Mouse (Mus musculus): Measurements from ENCODE around the gene Sf1. TPM values are rescaled to one million over a fixed set of nuclear protein-coding genes. Genes with fewer than 3 reads are reported as not detected.

Gene Sf1
- polyA plus RNA-seq, 2 experiments: 57.4 to 57.9 TPM

DNA sequence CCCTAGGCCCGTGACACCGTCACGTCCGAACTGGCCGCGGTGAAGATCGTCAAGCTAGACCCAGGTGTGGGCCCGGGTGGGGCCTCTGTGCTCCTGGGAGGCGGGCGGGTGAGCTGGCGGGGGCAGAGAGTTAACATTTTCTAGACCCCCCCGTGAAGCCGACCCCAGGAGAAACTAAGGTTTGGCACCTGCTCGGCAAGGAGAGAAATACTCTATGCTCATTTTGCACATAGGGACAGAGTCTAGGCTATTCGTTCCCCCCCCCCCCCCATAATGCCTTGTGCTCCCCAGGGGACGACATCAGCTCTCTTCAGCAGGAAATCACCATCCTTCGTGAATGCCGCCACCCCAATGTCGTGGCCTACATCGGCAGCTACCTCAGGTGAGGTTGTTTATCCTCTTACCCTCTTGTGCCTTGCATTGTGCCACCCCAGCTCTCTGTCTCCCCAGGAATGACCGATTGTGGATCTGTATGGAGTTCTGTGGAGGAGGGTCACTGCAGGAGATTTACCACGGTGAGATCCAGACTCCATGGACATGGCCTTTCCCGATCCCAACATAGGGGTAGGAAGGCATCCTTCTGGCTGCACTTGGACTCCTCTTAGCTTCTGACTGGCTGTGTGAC is 21.9 kb upstream of the Sf1 start:
- ATAC-seq (ENCODE audit: insufficient read depth) (peak; percentile 44; the same call in 1 of the 2 replicates), DNase-seq (ENCODE audit: low read depth in 3 of 3, low spot score in 3 of 3) (no peak)
- Histone ChIP-seq H3K9me3 (ENCODE audit: control insufficient read depth, low read length) (no peaks in the 10 kb centered on the region), H3K27ac (no peak overlapping the region), H3K4me1 (replicated peaks; ENCODE audit: control insufficient read depth in 2 of 2, insufficient read depth in 2 of 2, low read length in 1 of 2) (peaks cover 8 to 22% of the 10 kb centered on the region in 2 experiments), H3K9ac (replicated peaks) (peak overlapping the region; percentile 82), H3K4me3 (ENCODE audit: insufficient read depth in 1 of 2, low read depth in 2 of 2, low read length in 2 of 2) (peak overlapping the region; percentile 67 to 92), H3K27me3 (ENCODE audit: control insufficient read depth, insufficient read depth, low read length) (no peaks in the 10 kb centered on the region), H3K36me3 (replicated peaks; ENCODE audit: control insufficient read depth, insufficient read depth, low read depth) (peaks cover 6% of the 10 kb centered on the region), H3K4me2 (ENCODE audit: low read depth) (peak overlapping the region; percentile 77)
- 5% methylated on average over 23 of the region's 23 CpGs for WGBS (ENCODE audit: insufficient replicate concordance)
- TF ChIP-seq CTCF (IDR thresholded peaks at IDR 0.05; ENCODE audit: low read depth) (no peak), EP300 (IDR thresholded peaks at IDR 0.05; ENCODE audit: low read depth) (no peak)

DNA sequence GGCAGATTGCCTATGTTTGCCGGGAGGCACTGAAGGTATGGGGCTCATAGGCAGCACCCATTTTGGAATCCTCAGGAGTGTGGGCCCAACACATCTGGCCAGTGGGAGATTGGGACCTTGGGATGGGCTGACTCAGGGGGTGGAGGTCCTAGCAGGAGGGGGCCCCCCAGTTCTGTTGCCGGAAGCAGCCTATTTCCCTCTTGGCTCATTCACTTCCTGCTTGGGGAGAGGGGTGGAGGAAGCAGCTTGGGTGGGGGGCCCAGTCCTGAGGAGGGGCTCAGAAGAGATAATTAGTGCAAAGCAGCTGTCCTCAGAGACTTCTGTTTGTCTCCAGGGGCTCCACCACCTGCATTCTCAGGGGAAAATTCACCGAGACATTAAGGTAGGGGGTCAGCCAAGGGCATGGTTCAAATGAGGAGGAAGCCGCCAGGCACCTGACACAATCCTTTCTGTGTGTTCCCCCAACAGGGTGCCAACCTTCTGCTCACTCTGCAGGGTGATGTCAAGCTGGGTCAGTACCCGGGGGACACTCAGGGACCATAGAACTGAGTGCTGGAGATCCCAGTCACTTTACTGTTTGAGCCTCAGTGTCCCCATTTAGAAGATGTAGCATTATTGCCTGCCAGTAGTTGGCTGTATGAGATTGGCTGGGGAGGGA is 21.1 kb upstream of the Sf1 start:
- no peak for TF ChIP-seq EP300 (IDR thresholded peaks at IDR 0.05; ENCODE audit: low read depth)
- TF ChIP-seq CTCF (IDR thresholded peaks at IDR 0.05; ENCODE audit: low read depth): no peak
- H3K4me1 ChIP-seq (replicated peaks; ENCODE audit: control insufficient read depth in 2 of 2, insufficient read depth in 2 of 2, low read length in 1 of 2): peaks cover 8 to 20% of the 10 kb centered on the region in 2 experiments
- ATAC-seq (ENCODE audit: insufficient read depth) (no peak), DNase-seq (ENCODE audit: low read depth in 3 of 3, low spot score in 3 of 3) (no peak)
- no peak overlapping the region for H3K27ac ChIP-seq
- H3K4me3 ChIP-seq (ENCODE audit: insufficient read depth in 1 of 2, low read depth in 2 of 2, low read length in 2 of 2): peak overlapping the region; percentile 67 to 92; a peak in 3 of 4 replicates
- no peak overlapping the region for H3K9ac ChIP-seq (replicated peaks)
- H3K9me3 ChIP-seq (ENCODE audit: control insufficient read depth, low read length): no peaks in the 10 kb centered on the region
- 51% methylated on average over 5 of the region's 5 CpGs for WGBS (ENCODE audit: insufficient replicate concordance)
- no peaks in the 10 kb centered on the region for H3K27me3 ChIP-seq (ENCODE audit: control insufficient read depth, insufficient read depth, low read length)
- peaks cover 6% of the 10 kb centered on the region for H3K36me3 ChIP-seq (replicated peaks; ENCODE audit: control insufficient read depth, insufficient read depth, low read depth)
- H3K4me2 ChIP-seq (ENCODE audit: low read depth): peak overlapping the region; percentile 77

DNA sequence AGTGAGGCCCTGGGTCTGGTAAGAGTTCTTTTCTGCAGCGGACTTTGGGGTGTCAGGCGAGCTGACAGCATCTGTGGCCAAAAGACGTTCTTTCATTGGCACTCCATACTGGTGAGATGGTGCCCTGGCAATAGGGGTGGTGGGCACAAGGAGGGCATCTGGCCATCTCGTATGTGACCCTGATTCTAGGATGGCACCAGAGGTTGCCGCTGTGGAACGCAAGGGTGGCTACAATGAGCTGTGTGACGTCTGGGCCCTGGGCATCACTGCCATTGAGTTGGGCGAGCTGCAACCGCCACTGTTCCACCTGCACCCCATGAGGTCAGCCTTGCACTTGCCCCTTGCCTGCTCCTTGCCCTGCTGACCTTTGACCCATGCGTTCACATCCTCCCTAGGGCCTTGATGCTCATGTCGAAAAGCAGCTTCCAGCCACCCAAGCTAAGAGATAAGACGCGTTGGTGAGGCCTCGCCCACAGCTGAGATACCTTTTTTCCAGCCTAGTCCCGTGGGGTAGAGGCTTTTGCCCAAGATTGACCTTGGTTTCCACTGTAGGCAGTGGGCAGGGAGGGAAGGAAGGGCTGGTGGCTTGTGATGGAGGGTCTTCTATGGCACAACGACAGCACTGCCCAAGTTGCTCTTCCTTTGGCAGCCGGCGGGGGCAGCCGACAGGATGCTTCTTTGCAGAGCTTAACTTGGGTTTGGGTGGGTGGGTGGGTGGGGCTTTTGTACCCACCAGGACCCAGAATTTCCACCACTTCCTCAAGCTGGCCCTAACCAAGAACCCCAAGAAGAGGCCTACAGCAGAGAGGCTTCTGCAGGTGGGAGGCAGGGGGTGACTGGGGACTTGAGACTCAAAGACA is 20.2 kb upstream of the Sf1 start:
- Histone ChIP-seq H3K9me3 (ENCODE audit: control insufficient read depth, low read length) (no peaks in the 10 kb centered on the region), H3K9ac (replicated peaks) (no peak overlapping the region), H3K36me3 (replicated peaks; ENCODE audit: control insufficient read depth, insufficient read depth, low read depth) (peaks cover 6% of the 10 kb centered on the region), H3K4me1 (replicated peaks; ENCODE audit: control insufficient read depth in 2 of 2, insufficient read depth in 2 of 2, low read length in 1 of 2) (peaks cover 8 to 20% of the 10 kb centered on the region in 2 experiments), H3K4me3 (ENCODE audit: insufficient read depth in 1 of 2, low read depth in 2 of 2, low read length in 2 of 2) (no peak overlapping the region), H3K4me2 (ENCODE audit: low read depth) (no peak overlapping the region), H3K27me3 (ENCODE audit: control insufficient read depth, insufficient read depth, low read length) (no peaks in the 10 kb centered on the region), H3K27ac (no peak overlapping the region)
- DNase-seq (ENCODE audit: low read depth in 3 of 3, low spot score in 3 of 3): no peak
- TF ChIP-seq EP300 (IDR thresholded peaks at IDR 0.05; ENCODE audit: low read depth) (no peak), CTCF (IDR thresholded peaks at IDR 0.05; ENCODE audit: low read depth) (peak; percentile 37; the same call in 1 of the 2 replicates)
- ATAC-seq (ENCODE audit: insufficient read depth): no peak
- WGBS (ENCODE audit: insufficient replicate concordance): 58% methylated on average over 19 of the region's 19 CpGs

DNA sequence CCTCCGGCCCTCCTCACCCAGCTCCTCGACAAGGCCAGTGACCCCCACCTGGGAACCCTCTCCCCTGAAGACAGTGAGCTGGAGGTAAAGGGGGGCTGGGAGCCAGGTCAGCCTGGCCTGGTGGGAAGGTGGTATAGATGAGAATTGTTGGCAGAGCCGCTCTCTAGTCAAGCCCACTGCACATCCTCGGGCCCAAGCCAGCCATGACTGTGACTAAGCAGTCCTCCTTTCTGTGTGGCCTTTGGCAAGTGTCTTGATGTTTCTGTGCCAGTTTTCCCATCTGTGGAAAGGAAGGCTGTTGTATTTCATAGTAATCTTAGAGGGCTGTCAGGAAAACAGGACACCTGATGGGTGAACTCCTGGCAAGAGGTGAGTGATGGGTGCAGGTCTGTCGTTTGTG is 19.5 kb upstream of the Sf1 start:
- Histone ChIP-seq H3K9me3 (ENCODE audit: control insufficient read depth, low read length) (no peaks in the 10 kb centered on the region), H3K4me2 (ENCODE audit: low read depth) (no peak overlapping the region), H3K4me1 (replicated peaks; ENCODE audit: control insufficient read depth in 2 of 2, insufficient read depth in 2 of 2, low read length in 1 of 2) (peaks cover 14 to 26% of the 10 kb centered on the region in 2 experiments), H3K27me3 (ENCODE audit: control insufficient read depth, insufficient read depth, low read length) (no peaks in the 10 kb centered on the region), H3K27ac (no peak overlapping the region), H3K9ac (replicated peaks) (no peak overlapping the region), H3K4me3 (ENCODE audit: insufficient read depth in 1 of 2, low read depth in 2 of 2, low read length in 2 of 2) (no peak overlapping the region), H3K36me3 (replicated peaks; ENCODE audit: control insufficient read depth, insufficient read depth, low read depth) (peaks cover 2% of the 10 kb centered on the region)
- no peak for TF ChIP-seq EP300 (IDR thresholded peaks at IDR 0.05; ENCODE audit: low read depth)
- TF ChIP-seq CTCF (IDR thresholded peaks at IDR 0.05; ENCODE audit: low read depth): no peak
- DNase-seq (ENCODE audit: low read depth in 3 of 3, low spot score in 3 of 3) (no peak), ATAC-seq (ENCODE audit: insufficient read depth) (no peak)
- WGBS (ENCODE audit: insufficient replicate concordance): 83% methylated on average over 5 of the region's 5 CpGs

DNA sequence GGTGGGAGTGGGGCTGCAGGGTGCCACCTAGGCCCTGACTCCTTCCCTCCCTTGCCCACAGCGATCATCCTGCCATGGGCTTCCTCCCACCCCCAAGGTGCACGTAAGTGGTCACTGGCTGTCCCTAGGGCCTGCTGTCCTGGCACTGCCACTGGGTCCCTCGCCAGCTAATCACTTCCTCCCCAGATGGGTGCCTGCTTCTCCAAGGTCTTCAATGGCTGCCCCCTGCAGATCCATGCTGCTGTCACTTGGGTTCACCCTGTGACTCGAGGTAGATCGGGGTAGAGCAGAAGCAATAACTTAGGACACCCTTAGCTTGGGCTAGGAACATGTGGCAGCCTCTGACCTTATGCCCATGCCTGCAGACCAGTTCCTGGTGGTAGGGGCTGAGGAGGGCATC is 17.5 kb upstream of the Sf1 start:
- TF ChIP-seq CTCF (IDR thresholded peaks at IDR 0.05; ENCODE audit: low read depth) (no peak), EP300 (IDR thresholded peaks at IDR 0.05; ENCODE audit: low read depth) (no peak)
- Histone ChIP-seq H3K9me3 (ENCODE audit: control insufficient read depth, low read length) (no peaks in the 10 kb centered on the region), H3K27me3 (ENCODE audit: control insufficient read depth, insufficient read depth, low read length) (no peaks in the 10 kb centered on the region), H3K9ac (replicated peaks) (no peak overlapping the region), H3K4me1 (replicated peaks; ENCODE audit: control insufficient read depth in 2 of 2, insufficient read depth in 2 of 2, low read length in 1 of 2) (peaks cover 10 to 22% of the 10 kb centered on the region in 2 experiments), H3K4me2 (ENCODE audit: low read depth) (no peak overlapping the region), H3K4me3 (ENCODE audit: insufficient read depth in 1 of 2, low read depth in 2 of 2, low read length in 2 of 2) (no peak overlapping the region), H3K36me3 (replicated peaks; ENCODE audit: control insufficient read depth, insufficient read depth, low read depth) (no peaks in the 10 kb centered on the region; the same call in 1 of the 2 replicates), H3K27ac (no peak overlapping the region)
- DNase-seq (ENCODE audit: low read depth in 3 of 3, low spot score in 3 of 3) (no peak), ATAC-seq (ENCODE audit: insufficient read depth) (no peak)
- WGBS (ENCODE audit: insufficient replicate concordance): 66% methylated on average over 5 of the region's 5 CpGs

Data from liver, embryonic 14.5 days (tissue).